Mouse (Mus musculus): ENCODE data around the gene Ppm1h. TPM values are rescaled to one million over a fixed set of nuclear protein-coding genes. Genes with fewer than 3 reads are reported as not detected.

The Ppm1h gene
- polyA plus RNA-seq, 1 experiment from 2014 or later = 34.3 TPM

DNA sequence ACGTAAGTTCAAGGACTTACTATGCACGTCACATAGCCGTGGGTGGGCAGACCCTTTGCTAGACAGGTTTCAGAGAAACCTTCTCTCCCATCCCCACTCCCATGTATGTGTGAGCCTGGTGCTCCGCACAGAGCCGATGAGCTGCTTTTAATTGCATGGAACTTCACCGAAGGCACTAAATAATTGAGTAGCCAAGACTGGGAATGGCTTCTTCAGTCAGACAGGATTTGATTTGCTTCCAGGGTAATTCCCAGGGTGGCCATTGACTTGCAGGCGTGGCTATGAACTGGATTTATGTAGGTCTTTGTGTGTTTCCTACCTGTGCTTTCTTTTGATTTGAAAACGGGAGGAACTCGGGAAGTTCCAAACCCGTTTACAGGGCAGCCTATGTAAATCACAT, 202.9 kb downstream of the Ppm1h start:
- ATAC-seq (ENCODE audit: low FRiP score) = no peak
- no peak overlapping the region for H3K4me3 ChIP-seq (replicated peaks; ENCODE audit: low read length)
- DNase-seq (ENCODE audit: low spot score) = peak; percentile 35
- peak overlapping the region; percentile 65 for H3K27ac ChIP-seq
- WGBS = 63% methylated on average over 10 of the region's 10 CpGs
- H3K36me3 ChIP-seq (replicated peaks; ENCODE audit: control insufficient read depth, insufficient read depth) = no peaks in the 10 kb centered on the region; the same call in 1 of the 2 replicates
- H3K4me1 ChIP-seq (replicated peaks; ENCODE audit: control insufficient read depth, insufficient read depth, low read length) = peaks cover 33% of the 10 kb centered on the region
- no peak overlapping the region for H3K9ac ChIP-seq
- no peak overlapping the region for H3K4me2 ChIP-seq (replicated peaks)
- H3K9me3 ChIP-seq (ENCODE audit: control insufficient read depth, low read length) = no peaks in the 10 kb centered on the region
- H3K27me3 ChIP-seq (ENCODE audit: control insufficient read depth, insufficient read depth, low read length) = no peaks in the 10 kb centered on the region

- Histone ChIP-seq H3K27ac (peak overlapping the region; percentile 53), H3K27me3 (ENCODE audit: control insufficient read depth, insufficient read depth, low read length) (no peaks in the 10 kb centered on the region), H3K4me3 (replicated peaks; ENCODE audit: low read length) (no peak overlapping the region), H3K36me3 (replicated peaks; ENCODE audit: control insufficient read depth, insufficient read depth) (no peaks in the 10 kb centered on the region; the same call in 1 of the 2 replicates), H3K4me1 (replicated peaks; ENCODE audit: control insufficient read depth, insufficient read depth, low read length) (peaks cover 44% of the 10 kb centered on the region), H3K4me2 (replicated peaks) (no peak overlapping the region), H3K9ac (no peak overlapping the region), H3K9me3 (ENCODE audit: control insufficient read depth, low read length) (no peaks in the 10 kb centered on the region)
- WGBS = 85% methylated on average over 4 of the region's 4 CpGs
- ATAC-seq (ENCODE audit: low FRiP score) (no peak), DNase-seq (ENCODE audit: low spot score) (no peak)
Observed at GRCm38 (mm10) chr10:122882614-122883013, 204.1 kb downstream of the Ppm1h start.

- H3K9me3 ChIP-seq (ENCODE audit: control insufficient read depth, low read length) = no peaks in the 10 kb centered on the region
- peaks cover 59% of the 10 kb centered on the region for H3K4me1 ChIP-seq (replicated peaks; ENCODE audit: control insufficient read depth, insufficient read depth, low read length)
- H3K27me3 ChIP-seq (ENCODE audit: control insufficient read depth, insufficient read depth, low read length) = no peaks in the 10 kb centered on the region
- H3K4me3 ChIP-seq (replicated peaks; ENCODE audit: low read length) = no peak overlapping the region
- peak; percentile 84 for ATAC-seq (ENCODE audit: low FRiP score)
- H3K36me3 ChIP-seq (replicated peaks; ENCODE audit: control insufficient read depth, insufficient read depth) = no peaks in the 10 kb centered on the region; the same call in 1 of the 2 replicates
- H3K9ac ChIP-seq = peak overlapping the region; percentile 61
- DNase-seq (ENCODE audit: low spot score) = peak; percentile 84
- peak overlapping the region; percentile 99 for H3K27ac ChIP-seq
- WGBS = 3% methylated on average over 15 of the region's 15 CpGs
- peak overlapping the region; percentile 34 for H3K4me2 ChIP-seq (replicated peaks)
Observed at GRCm38 (mm10) chr10:122883823-122884743, 205.5 kb downstream of the Ppm1h start.

GRCm38 (mm10) chr10:122885301-122885700, 206.7 kb downstream of the Ppm1h start:
- Histone ChIP-seq H3K36me3 (replicated peaks; ENCODE audit: control insufficient read depth, insufficient read depth) (no peaks in the 10 kb centered on the region), H3K27ac (peak overlapping the region; percentile 99), H3K9me3 (ENCODE audit: control insufficient read depth, low read length) (no peaks in the 10 kb centered on the region), H3K4me1 (replicated peaks; ENCODE audit: control insufficient read depth, insufficient read depth, low read length) (peaks cover 66% of the 10 kb centered on the region), H3K9ac (peak overlapping the region; percentile 61; the same call in 1 of the 2 replicates), H3K27me3 (ENCODE audit: control insufficient read depth, insufficient read depth, low read length) (no peaks in the 10 kb centered on the region), H3K4me3 (replicated peaks; ENCODE audit: low read length) (no peak overlapping the region), H3K4me2 (replicated peaks) (0 out of 2 replicates have a peak overlapping the region, but pooled peaks have one; percentile 22)
- DNase-seq (ENCODE audit: low spot score) (peak; percentile 42), ATAC-seq (ENCODE audit: low FRiP score) (no peak)
- 57% methylated on average over 5 of the region's 5 CpGs for WGBS

GRCm38 (mm10) chr10:122886055-122886915, 207.7 kb downstream of the Ppm1h start:
- WGBS = 1% methylated on average over 23 of the region's 26 CpGs
- H3K4me1 ChIP-seq (replicated peaks; ENCODE audit: control insufficient read depth, insufficient read depth, low read length) = peaks cover 70% of the 10 kb centered on the region
- H3K9me3 ChIP-seq (ENCODE audit: control insufficient read depth, low read length) = no peaks in the 10 kb centered on the region
- H3K27me3 ChIP-seq (ENCODE audit: control insufficient read depth, insufficient read depth, low read length) = no peaks in the 10 kb centered on the region
- peak overlapping the region; percentile 97 for H3K27ac ChIP-seq
- H3K4me2 ChIP-seq (replicated peaks) = peak overlapping the region; percentile 44
- ATAC-seq (ENCODE audit: low FRiP score) (peak; percentile 13), DNase-seq (ENCODE audit: low spot score) (peak; percentile 61)
- H3K4me3 ChIP-seq (replicated peaks; ENCODE audit: low read length) = no peak overlapping the region; the same call in 1 of the 2 replicates
- H3K9ac ChIP-seq = peak overlapping the region; percentile 59
- H3K36me3 ChIP-seq (replicated peaks; ENCODE audit: control insufficient read depth, insufficient read depth) = no peaks in the 10 kb centered on the region

GRCm38 (mm10) chr10:122886916-122887527, 208.5 kb downstream of the Ppm1h start:
- H3K27me3 ChIP-seq (ENCODE audit: control insufficient read depth, insufficient read depth, low read length) = no peaks in the 10 kb centered on the region
- peak overlapping the region; percentile 44 for H3K4me2 ChIP-seq (replicated peaks)
- no peaks in the 10 kb centered on the region for H3K36me3 ChIP-seq (replicated peaks; ENCODE audit: control insufficient read depth, insufficient read depth)
- DNase-seq (ENCODE audit: low spot score) (peak; percentile 47), ATAC-seq (ENCODE audit: low FRiP score) (no peak; the same call in 1 of the 2 replicates)
- WGBS = 19% methylated on average over 14 of the region's 14 CpGs
- peaks cover 70% of the 10 kb centered on the region for H3K4me1 ChIP-seq (replicated peaks; ENCODE audit: control insufficient read depth, insufficient read depth, low read length)
- peak overlapping the region; percentile 59 for H3K9ac ChIP-seq
- no peak overlapping the region for H3K4me3 ChIP-seq (replicated peaks; ENCODE audit: low read length)
- peak overlapping the region; percentile 97 for H3K27ac ChIP-seq
- H3K9me3 ChIP-seq (ENCODE audit: control insufficient read depth, low read length) = no peaks in the 10 kb centered on the region

DNA sequence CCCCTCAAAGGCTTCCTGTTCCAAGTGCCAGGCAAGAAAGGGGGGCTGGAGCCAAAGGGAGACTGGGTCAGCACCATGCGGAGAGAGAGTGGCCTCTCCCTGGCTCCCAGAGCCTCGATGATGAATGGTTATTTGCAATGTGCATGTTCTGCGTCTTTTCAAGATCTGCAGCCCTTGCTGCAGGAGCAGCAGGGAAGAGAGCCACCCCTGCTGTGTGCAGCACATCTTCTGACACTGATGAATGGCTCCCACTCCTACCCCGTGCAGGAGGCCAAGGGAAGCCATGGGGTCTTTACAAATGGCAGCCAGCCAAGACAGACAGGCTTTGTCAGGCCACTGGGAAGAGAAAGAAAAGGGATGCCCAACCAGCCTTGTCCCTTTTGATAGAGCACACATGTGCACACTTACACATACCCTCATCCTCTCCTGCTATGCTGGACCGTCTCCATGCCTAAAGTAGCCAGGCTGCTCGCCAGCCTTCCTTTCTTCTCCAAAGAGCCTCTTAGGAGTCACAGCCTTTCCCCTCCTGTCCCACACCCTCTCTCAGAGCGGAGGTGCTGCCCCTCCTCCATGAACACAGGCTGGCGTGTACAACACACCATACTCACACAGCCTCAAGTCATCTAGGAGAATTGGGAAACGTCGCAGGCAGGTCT, 209.1 kb downstream of the Ppm1h start:
- peak; percentile 72 for ATAC-seq (ENCODE audit: low FRiP score)
- no peaks in the 10 kb centered on the region for H3K36me3 ChIP-seq (replicated peaks; ENCODE audit: control insufficient read depth, insufficient read depth)
- WGBS = 10% methylated on average over 10 of the region's 10 CpGs
- H3K9me3 ChIP-seq (ENCODE audit: control insufficient read depth, low read length) = no peaks in the 10 kb centered on the region
- peak overlapping the region; percentile 44 for H3K4me2 ChIP-seq (replicated peaks)
- peak overlapping the region; percentile 59 for H3K9ac ChIP-seq
- peak overlapping the region; percentile 97 for H3K27ac ChIP-seq
- H3K27me3 ChIP-seq (ENCODE audit: control insufficient read depth, insufficient read depth, low read length) = no peaks in the 10 kb centered on the region
- peaks cover 68% of the 10 kb centered on the region for H3K4me1 ChIP-seq (replicated peaks; ENCODE audit: control insufficient read depth, insufficient read depth, low read length)
- H3K4me3 ChIP-seq (replicated peaks; ENCODE audit: low read length) = no peak overlapping the region
- DNase-seq (ENCODE audit: low spot score) = peak; percentile 81

DNA sequence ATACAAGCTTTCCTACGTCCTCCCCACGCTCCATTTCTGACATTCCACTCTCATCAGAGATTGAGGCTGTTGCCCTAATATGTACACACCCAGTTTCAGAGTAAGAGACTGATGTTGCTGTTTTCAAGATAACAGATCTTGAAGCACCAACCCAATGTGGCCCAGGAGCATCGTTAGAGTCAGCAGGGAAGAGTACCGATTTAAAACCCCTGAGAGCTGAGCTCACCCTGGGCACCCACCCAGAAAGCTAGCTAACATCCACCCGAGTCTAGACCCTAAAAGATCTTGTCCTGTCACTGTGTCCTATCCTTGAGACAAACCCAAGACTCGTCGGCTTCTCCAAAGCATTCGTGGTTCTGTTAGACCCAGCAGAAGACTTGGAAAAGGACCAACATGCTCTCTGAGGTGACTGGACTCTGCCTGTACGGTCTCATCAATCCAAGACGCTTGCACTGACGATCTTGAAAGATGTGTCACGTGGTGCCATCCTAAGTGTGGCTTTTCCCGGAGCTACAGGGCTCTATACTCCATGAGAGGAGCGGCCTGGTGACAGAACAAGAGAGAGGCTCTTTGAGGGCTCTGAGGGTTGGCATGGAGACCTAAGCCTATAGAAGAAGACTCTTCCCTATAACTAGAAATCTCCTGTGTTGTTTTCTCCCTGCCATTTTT, 212.3 kb downstream of the Ppm1h start:
- Histone ChIP-seq H3K4me3 (replicated peaks; ENCODE audit: low read length) (no peak overlapping the region), H3K9ac (no peak overlapping the region), H3K4me2 (replicated peaks) (no peak overlapping the region), H3K27ac (peak overlapping the region; percentile 49; the same call in 1 of the 2 replicates), H3K27me3 (ENCODE audit: control insufficient read depth, insufficient read depth, low read length) (no peaks in the 10 kb centered on the region), H3K36me3 (replicated peaks; ENCODE audit: control insufficient read depth, insufficient read depth) (no peaks in the 10 kb centered on the region), H3K9me3 (ENCODE audit: control insufficient read depth, low read length) (no peaks in the 10 kb centered on the region), H3K4me1 (replicated peaks; ENCODE audit: control insufficient read depth, insufficient read depth, low read length) (peaks cover 48% of the 10 kb centered on the region)
- WGBS = 82% methylated on average over 14 of the region's 14 CpGs
- ATAC-seq (ENCODE audit: low FRiP score) (no peak), DNase-seq (ENCODE audit: low spot score) (no peak)
